Mouse (Mus musculus): Measurements from ENCODE around the gene Myrip. TPM values are rescaled to one million over a fixed set of nuclear protein-coding genes. Genes with fewer than 3 reads are reported as not detected.

The Myrip gene
- polyA plus RNA-seq, 1 experiment from 2014 or later: 0.34 TPM

GRCm38 (mm10) chr9:120449696-120450329 lies 148.5 kb downstream of the Myrip start:
- H3K27me3 ChIP-seq (ENCODE audit: insufficient read depth, low read length): no peaks in the 10 kb centered on the region
- ATAC-seq (replicated peaks; ENCODE audit: low FRiP score, low read depth): no peak
- no peak for TF ChIP-seq CTCF (IDR thresholded peaks at IDR 0.05; ENCODE audit: low read depth)
- no peak for DNase-seq (ENCODE audit: low spot score)
- no peaks in the 10 kb centered on the region for H3K9me3 ChIP-seq (replicated peaks; ENCODE audit: low read length)
- H3K4me2 ChIP-seq (ENCODE audit: low read length): no peak overlapping the region
- no peaks in the 10 kb centered on the region for H3K36me3 ChIP-seq (ENCODE audit: insufficient read depth, low read length)
- WGBS: 79% methylated on average over 6 of the region's 6 CpGs
- no peak overlapping the region for H3K9ac ChIP-seq (ENCODE audit: low read depth, low read length)
- H3K27ac ChIP-seq: no peak overlapping the region
- H3K4me1 ChIP-seq (replicated peaks; ENCODE audit: insufficient read depth, low read length): no peaks in the 10 kb centered on the region
- H3K4me3 ChIP-seq (replicated peaks; ENCODE audit: low read depth, low read length): no peak overlapping the region

GRCm38 (mm10) chr9:120455768-120456655 lies 154.7 kb downstream of the Myrip start:
- 40% methylated on average over 9 of the region's 9 CpGs for WGBS
- H3K9ac ChIP-seq (ENCODE audit: low read depth, low read length): no peak overlapping the region
- H3K9me3 ChIP-seq (replicated peaks; ENCODE audit: low read length): no peaks in the 10 kb centered on the region
- H3K27ac ChIP-seq: no peak overlapping the region
- no peaks in the 10 kb centered on the region for H3K27me3 ChIP-seq (ENCODE audit: insufficient read depth, low read length)
- H3K4me3 ChIP-seq (replicated peaks; ENCODE audit: low read depth, low read length): no peak overlapping the region
- DNase-seq (ENCODE audit: low spot score) (peak; percentile 41), ATAC-seq (replicated peaks; ENCODE audit: low FRiP score, low read depth) (0 out of 2 replicates have a peak, but pooled peaks have one; percentile 25)
- no peak overlapping the region for H3K4me2 ChIP-seq (ENCODE audit: low read length)
- no peaks in the 10 kb centered on the region for H3K36me3 ChIP-seq (ENCODE audit: insufficient read depth, low read length)
- no peak for TF ChIP-seq CTCF (IDR thresholded peaks at IDR 0.05; ENCODE audit: low read depth)
- H3K4me1 ChIP-seq (replicated peaks; ENCODE audit: insufficient read depth, low read length): no peaks in the 10 kb centered on the region

- no peak for DNase-seq (ENCODE audit: low spot score)
- TF ChIP-seq CTCF (IDR thresholded peaks at IDR 0.05; ENCODE audit: low read depth): no peak
These were observed 169.1 kb downstream of the Myrip start for GRCm38 (mm10) chr9:120470431-120470830.

GRCm38 (mm10) chr9:120481644-120482043 lies 180.3 kb downstream of the Myrip start:
- no peak for TF ChIP-seq CTCF (IDR thresholded peaks at IDR 0.05; ENCODE audit: low read depth)
- 56% methylated on average over 3 of the region's 3 CpGs for WGBS
- no peak for DNase-seq (ENCODE audit: low spot score)

More at GRCm38 (mm10) chr9:120470431-120470830, 169.1 kb downstream of the Myrip start:
- Histone ChIP-seq H3K9me3 (replicated peaks; ENCODE audit: low read length) (no peaks in the 10 kb centered on the region), H3K27ac (no peak overlapping the region), H3K4me3 (replicated peaks; ENCODE audit: low read depth, low read length) (no peak overlapping the region), H3K4me2 (ENCODE audit: low read length) (no peak overlapping the region), H3K27me3 (ENCODE audit: insufficient read depth, low read length) (no peaks in the 10 kb centered on the region), H3K4me1 (replicated peaks; ENCODE audit: insufficient read depth, low read length) (no peaks in the 10 kb centered on the region), H3K36me3 (ENCODE audit: insufficient read depth, low read length) (no peaks in the 10 kb centered on the region), H3K9ac (ENCODE audit: low read depth, low read length) (no peak overlapping the region)
- 97% methylated on average over 1 of the region's 1 CpGs for WGBS
- no peak for ATAC-seq (replicated peaks; ENCODE audit: low FRiP score, low read depth)

GRCm38 (mm10) chr9:120482382-120482781 lies 181.1 kb downstream of the Myrip start:
- no peak overlapping the region for H3K4me2 ChIP-seq (ENCODE audit: low read length)
- no peak overlapping the region for H3K4me3 ChIP-seq (replicated peaks; ENCODE audit: low read depth, low read length)
- no peak for TF ChIP-seq CTCF (IDR thresholded peaks at IDR 0.05; ENCODE audit: low read depth)
- WGBS: 89% methylated on average over 4 of the region's 4 CpGs
- ATAC-seq (replicated peaks; ENCODE audit: low FRiP score, low read depth): no peak
- no peaks in the 10 kb centered on the region for H3K36me3 ChIP-seq (ENCODE audit: insufficient read depth, low read length)
- no peak overlapping the region for H3K9ac ChIP-seq (ENCODE audit: low read depth, low read length)
- no peak overlapping the region for H3K27ac ChIP-seq
- no peaks in the 10 kb centered on the region for H3K9me3 ChIP-seq (replicated peaks; ENCODE audit: low read length)
- no peaks in the 10 kb centered on the region for H3K27me3 ChIP-seq (ENCODE audit: insufficient read depth, low read length)
- H3K4me1 ChIP-seq (replicated peaks; ENCODE audit: insufficient read depth, low read length): no peaks in the 10 kb centered on the region; the same call in 1 of the 2 replicates
- DNase-seq (ENCODE audit: low spot score): no peak

More at GRCm38 (mm10) chr9:120481644-120482043, 180.3 kb downstream of the Myrip start:
- no peak overlapping the region for H3K4me3 ChIP-seq (replicated peaks; ENCODE audit: low read depth, low read length)
- H3K9ac ChIP-seq (ENCODE audit: low read depth, low read length): no peak overlapping the region
- no peak overlapping the region for H3K4me2 ChIP-seq (ENCODE audit: low read length)
- no peaks in the 10 kb centered on the region for H3K9me3 ChIP-seq (replicated peaks; ENCODE audit: low read length)
- no peaks in the 10 kb centered on the region; the same call in 1 of the 2 replicates for H3K4me1 ChIP-seq (replicated peaks; ENCODE audit: insufficient read depth, low read length)
- no peaks in the 10 kb centered on the region for H3K36me3 ChIP-seq (ENCODE audit: insufficient read depth, low read length)
- no peaks in the 10 kb centered on the region for H3K27me3 ChIP-seq (ENCODE audit: insufficient read depth, low read length)
- no peak overlapping the region for H3K27ac ChIP-seq
- ATAC-seq (replicated peaks; ENCODE audit: low FRiP score, low read depth): no peak

- no peaks in the 10 kb centered on the region; the same call in 1 of the 2 replicates for H3K4me1 ChIP-seq (replicated peaks; ENCODE audit: insufficient read depth, low read length)
- no peaks in the 10 kb centered on the region for H3K27me3 ChIP-seq (ENCODE audit: insufficient read depth, low read length)
- WGBS: 82% methylated on average over 8 of the region's 8 CpGs
- DNase-seq (ENCODE audit: low spot score): no peak
- no peaks in the 10 kb centered on the region for H3K36me3 ChIP-seq (ENCODE audit: insufficient read depth, low read length)
- H3K4me3 ChIP-seq (replicated peaks; ENCODE audit: low read depth, low read length): no peak overlapping the region
- ATAC-seq (replicated peaks; ENCODE audit: low FRiP score, low read depth): no peak
- H3K9me3 ChIP-seq (replicated peaks; ENCODE audit: low read length): no peaks in the 10 kb centered on the region
- TF ChIP-seq CTCF (IDR thresholded peaks at IDR 0.05; ENCODE audit: low read depth): no peak
- H3K4me2 ChIP-seq (ENCODE audit: low read length): no peak overlapping the region
- no peak overlapping the region for H3K9ac ChIP-seq (ENCODE audit: low read depth, low read length)
- H3K27ac ChIP-seq: no peak overlapping the region
These were observed 181.8 kb downstream of the Myrip start for GRCm38 (mm10) chr9:120483101-120483500.
